Mouse (Mus musculus) adrenal gland, postnatal 25 days (tissue): Measurements from ENCODE around the gene Arhgef39. TPM values are rescaled to one million over a fixed set of nuclear protein-coding genes. Genes with fewer than 3 reads are reported as not detected.
A peak's percentile ranks its signal among the peaks of the same experiment; 100 is the strongest.

Experiments
- DNase-seq: peaks from one replicate; pipeline ENCODE4 v3.0.0; 2021; ENCODE audit warnings: mixed read lengths
- total RNA-seq: library from RNA; stranded (reverse); gene quantifications from 2 replicates; pipeline ENCODE4 v1.2.3, GENCODE M21; 2021

Gene Arhgef39
- total RNA-seq, 1 experiment from 2014 or later = 4.6 TPM

DNA sequence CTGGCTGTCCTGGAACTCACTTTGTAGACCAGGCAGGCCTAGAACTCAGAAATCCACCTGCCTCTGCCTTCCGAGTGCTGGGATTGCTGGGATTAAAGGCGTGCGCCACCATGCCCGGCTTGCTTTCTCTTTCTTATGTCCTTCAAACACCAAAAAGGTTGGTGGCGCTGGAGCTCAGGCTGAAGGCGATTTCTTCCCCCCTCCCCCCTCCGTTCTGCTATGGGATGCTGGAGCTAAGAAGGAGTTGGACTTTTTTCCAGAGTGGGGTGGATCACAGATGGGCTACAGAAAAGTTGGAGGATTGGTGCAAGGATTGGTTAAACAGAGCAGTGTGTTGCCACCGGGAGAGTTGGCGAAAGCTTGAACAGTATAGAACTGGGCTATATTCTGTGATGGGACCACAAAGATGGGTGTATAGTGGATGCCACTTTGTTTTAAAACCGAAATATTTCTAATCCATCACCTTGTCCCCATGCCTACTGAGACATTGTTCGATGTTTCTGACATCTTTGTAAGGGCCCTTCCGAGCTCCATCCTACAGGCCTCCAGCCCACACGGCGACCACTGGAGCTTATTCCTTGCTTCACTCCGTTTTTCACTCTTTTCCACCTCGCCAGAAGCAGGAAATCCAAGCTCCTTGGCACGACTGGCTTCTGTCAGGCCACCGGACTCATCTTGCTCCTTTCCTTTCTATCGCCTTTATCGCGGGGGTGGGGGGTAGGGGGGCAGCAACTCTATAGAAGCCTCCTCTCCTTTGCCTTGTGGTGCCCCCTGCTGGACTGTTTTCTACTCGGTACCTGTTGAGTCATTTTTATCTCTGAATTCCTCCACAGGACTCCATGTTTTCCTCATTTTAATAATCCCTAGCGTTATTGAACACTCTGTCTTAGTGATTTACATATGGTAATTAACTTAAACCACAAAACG, 20.3 kb downstream of the Arhgef39 start:
- DNase-seq = peak; percentile 77

DNA sequence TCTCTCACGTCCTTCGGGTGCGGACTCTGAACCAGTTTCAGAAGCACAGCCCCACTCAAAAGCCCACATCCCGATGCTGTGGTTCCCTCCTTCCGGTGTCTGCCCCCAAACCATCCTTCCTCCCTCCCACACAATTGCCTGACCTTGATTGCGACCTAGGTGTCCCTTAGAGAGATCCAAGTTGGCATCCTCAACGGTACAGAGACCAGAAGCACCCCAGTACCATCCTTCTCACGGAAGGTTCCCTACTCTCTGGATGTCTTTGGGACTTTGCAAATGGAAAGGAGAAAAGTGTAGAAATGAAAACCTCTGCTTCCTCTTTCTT, 21.0 kb downstream of the Arhgef39 start:
- DNase-seq = no peak

DNA sequence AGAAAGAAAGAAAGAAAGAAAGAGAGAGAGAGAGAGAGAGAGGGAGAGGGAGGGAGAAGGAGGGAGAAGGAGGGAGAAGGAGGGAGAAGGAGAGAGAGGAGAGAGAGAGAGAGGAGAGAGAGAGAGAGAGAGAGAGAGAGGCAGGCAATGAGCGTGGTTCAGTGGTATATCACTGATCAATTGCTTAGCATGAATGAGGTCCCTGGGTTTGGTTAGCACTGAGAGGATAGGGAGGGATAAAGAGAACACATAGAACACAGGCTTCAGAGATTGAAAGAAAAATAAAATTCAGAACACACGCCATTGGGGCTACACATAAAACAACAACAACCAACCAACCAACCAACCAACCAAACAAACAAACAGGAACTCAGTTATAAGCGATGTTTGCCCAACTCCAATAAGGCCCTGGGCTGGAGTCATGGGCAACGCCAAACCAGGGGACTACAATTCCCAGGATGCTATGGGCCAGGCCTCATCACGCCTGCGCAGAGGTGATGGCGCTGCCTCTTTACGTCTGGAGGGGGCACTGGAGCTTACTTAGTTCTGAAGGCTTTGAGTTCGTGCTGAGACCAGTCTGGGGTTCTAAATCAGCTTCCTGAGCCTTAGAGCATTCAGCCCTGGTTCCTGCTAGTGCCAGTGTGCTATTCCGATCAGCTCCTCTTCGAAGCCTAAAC, 21.5 kb downstream of the Arhgef39 start:
- DNase-seq = peak; percentile 84

DNA sequence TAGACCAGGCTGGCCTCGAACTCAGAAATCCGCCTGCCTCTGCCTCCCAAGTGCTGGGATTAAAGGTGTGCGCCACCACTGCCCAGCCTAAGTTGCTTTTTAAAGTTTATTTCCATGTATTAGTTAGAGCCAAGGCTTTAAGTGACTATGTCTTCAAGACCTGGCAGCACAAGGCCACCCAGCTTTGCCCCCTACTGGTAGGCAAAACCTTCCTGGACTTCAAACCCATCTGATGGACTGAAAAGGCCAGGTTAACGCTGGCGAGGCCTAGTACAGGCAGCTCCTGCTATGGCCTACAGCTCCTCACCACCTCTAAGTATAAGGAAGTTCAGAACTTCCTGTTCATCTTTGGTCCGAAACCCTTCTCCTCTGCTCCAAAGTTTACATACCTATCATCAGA, 22.9 kb downstream of the Arhgef39 start:
- no peak for DNase-seq

DNA sequence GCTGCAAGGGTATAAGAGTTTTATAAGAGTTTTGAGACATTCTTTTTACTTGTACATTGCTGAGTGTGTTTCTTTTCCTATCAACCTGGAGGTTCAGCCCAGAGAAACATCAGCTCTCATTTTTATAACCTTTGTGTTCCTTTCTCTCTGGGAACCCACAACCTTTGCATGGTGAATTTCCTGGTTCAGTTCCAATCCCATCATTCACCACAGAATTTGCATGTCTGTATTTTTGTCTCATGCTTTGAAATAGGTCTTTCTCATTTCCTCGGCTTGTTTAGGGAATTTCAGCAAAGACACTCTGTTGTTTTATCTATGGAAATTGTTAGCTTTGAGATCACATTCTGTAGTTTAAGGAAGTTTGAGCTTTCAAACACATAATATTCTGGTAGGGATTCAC, 25.9 kb downstream of the Arhgef39 start:
- no peak for DNase-seq

DNA sequence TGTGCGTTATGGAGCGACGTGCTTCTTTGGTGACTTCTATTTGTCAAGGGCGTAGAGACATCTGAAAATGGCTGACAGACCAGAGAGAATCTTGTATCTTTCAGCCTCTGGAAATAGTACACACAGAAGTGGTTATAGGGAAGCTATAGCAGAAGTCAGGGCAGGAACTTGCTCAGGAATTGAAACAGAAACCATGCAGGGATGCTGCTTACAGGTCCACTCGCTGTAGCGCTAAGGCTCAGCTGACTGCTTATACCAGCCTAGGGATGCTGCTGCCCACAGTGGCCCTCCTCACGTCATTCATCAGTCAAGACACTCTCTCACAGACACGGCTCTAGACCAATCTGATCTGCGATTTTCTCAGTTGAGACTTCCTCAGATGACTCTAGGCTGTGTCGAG, 29.2 kb downstream of the Arhgef39 start:
- DNase-seq = no peak

DNA sequence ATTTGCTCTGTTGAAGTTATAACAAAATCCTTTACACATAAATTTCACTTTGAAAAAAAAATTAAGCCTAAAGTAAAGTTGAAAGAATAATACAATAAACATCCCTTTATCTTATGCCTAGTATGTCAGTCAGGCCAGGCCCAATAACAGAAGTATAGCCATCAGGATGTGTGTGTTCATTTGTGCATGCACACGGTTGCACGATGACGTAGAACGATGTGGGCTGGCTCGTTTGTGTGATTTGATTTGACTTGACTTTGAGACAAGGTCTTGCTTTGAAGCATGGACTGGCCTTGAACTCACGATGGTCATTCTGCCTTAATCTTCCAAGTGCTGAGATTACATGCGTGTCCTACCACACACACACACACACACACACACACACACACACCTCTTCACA, 32.6 kb downstream of the Arhgef39 start:
- DNase-seq = no peak

DNA sequence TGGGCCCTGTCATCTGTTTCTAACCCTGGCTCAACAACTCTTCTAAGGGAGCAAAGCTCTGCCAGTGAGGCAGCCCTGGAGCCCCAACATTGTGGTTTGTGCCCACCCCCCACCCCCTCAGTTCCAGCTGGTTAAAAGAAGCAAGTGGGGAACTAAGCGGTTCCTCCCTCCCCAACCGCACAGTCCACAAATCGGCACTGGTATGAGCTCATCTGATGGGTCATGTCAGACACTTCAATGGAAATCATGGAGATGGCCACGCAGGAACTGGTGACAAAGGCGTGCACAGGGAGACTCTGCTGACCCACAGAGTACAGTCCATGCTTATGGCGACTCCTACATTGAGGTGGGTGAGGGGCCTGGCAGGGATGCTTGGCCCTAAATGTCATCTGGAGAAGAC, 33.6 kb downstream of the Arhgef39 start:
- DNase-seq = no peak

DNA sequence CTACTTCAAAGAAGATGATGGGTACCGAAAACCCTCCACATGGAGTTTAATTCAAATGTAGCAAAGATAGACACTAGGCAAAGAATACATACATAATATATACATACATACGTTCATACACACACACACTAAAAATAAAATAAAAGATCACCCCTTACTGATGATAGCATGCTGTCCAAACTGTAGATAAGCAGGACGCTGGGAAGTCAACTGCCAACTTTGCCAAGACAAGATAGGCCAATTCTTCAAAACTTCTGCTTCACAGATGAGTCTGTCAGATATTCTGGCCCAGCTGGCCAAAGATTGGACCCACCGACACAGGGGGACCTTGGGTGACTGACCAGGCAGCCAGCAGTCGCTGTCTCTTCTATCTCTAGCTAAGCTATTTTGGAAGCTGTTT, 36.4 kb downstream of the Arhgef39 start:
- DNase-seq = no peak

DNA sequence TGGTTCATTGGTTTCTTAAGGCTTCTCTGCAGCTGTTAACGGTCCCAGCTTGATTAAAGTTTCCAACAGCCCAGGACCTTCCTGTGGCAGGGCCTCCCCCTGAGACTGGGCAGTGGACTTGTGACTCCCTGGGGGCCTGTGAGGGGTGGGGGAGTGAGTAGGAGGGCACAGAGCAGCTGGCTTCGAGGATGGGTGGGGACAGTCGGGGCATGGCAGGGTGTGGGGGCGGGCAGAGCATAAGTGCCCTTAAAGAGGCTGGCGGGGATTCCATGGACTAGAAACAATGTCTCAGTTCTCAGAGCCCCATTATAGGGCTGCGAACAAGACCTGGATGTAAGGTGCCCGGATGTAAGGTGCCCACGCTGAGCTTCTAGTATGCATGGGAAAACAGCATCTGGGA, 42.4 kb downstream of the Arhgef39 start:
- no peak for DNase-seq

DNA sequence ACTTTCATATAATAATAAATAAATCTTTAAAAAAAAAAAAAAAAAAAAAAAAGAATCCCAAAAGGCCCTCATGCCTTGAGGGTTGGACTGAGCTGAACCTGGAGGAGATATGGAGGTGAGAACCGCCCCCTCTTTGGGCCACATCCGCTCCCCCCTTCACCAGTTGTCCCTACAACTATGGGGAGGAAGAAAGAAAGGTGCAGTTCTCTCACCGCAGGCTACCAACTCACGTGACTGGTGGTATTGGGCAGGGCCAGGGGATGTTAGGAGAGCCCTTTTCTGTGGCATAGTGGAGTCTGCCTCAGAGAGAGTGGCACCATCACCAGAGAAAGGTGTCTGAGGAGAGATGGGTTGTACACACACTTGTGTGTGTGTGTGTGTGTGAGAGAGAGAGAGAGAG, 43.0 kb downstream of the Arhgef39 start:
- no peak for DNase-seq

DNA sequence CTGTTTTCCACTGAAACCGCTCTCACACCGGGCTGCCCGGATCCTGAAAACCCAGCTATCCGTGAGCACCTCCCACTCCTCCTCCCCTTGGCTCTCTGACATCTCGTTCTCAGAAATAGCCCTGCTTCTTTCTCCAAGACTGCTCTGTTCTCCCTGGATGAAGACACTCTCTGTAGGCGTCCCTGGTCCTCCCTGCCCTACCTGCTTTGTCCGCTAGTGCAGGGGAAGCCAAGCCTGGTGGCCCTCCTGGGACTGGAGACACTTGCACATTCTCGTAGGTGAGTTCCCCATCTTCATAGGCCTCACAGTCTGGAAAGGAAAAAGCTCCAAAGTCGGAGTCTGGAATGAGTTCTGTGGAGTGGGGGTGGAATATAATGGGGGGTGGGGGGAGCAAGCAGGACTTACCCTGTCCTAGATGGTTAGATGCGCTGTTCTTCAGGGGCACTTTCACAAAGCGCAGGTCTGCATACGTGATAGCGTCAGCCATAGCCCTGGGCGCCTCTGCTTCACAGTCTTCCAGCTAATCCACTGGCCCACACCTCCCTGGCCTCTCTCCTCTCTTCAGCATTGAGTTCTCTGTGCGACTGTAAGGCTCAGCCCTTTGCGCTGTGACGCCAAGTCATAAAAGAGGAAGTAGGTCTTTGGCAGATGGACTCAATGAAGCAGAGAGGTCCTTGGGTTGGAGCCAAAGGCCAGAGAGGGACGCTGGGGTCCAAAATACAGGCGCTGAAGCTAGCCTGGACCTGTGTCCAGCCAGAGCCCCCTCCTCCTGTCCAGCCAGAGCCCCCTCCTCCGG, 45.3 kb downstream of the Arhgef39 start, which contains the start of gene Cd72:
TSS of gene Cd72 (minus strand) at position 588 of the 796 bp plus-strand sequence.
- DNase-seq = no peak

DNA sequence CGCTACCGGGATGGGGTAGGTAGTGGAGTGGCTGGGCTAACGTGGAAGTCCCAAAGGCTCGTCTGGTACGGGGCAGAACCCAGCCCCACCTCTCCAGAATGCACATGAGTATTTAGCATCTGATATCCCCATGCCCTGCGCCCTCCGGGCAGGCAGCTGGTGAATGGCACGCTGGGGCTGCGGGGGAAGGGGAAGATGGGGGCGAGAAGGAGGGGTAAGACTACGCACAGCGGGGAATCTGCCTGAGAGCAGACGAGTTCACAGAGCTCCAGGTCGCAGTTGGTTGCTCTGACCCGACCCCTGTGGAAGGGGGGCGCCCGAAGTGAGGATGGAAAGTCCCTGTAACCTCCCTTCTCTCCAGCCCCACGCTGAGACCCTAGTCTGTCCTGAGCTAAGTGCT, 46.1 kb downstream of the Arhgef39 start:
- no peak for DNase-seq

DNA sequence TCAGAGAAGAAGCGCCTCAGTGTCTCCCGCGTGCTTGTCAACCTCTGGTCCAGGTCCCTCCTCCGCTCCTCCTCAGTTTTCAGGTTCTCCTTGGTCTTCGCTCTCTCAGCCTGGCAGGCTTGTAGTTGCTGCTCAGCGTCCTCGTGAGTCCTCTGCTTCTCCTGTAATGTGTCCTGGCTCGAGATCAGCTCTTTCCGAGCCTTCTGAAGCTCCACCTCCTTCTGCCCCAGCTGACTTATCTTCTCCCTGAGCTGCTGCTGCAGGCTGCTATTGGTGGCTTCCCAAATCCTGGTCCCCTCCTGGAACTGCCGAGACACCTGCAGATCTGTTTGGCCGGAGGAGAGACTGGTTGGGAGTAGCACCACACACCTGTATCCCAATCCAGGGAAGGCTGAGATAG, 47.2 kb downstream of the Arhgef39 start:
- DNase-seq = no peak

DNA sequence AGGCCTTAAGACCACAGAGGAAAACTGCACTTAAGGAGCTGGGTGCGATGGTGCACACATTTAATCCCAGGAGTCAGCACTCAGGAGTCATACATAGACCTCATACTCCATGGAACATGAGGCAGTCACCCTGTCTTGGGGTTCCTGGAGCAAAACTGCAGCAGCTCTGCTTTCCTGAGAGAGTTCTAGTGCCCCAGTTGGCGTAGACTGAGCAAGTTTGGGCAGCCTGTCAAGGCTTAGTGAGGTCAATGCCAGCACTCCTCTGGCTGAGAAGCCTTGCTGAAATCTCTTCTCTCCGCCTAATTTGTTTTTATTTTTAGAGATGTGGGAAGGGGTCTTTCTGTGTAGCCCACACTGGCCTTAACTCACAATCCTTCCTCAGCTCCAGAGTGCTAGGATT, 50.9 kb downstream of the Arhgef39 start:
- peak; percentile 63 for DNase-seq

DNA sequence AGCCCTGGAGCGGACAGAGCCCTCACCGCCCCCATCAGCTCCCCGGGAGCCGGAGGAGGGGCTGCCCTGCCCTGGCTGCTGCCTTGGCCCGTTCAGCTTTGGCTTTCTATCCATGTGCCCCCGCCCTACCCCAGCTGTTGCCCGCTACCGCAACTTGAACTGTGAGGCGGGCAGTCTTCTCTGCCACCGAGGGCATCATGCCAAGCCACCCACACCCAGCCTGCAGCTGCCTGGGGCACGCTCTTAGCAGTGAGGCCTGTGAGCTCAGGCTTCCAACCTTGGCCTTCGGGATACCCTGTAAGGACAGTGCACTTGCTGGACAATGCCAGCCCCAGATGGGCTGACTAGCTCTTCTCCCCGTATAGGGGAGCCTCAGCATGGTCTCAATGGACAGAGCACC, 52.2 kb downstream of the Arhgef39 start:
- peak; percentile 70 for DNase-seq

Other genes with a start within 250 kb of the Arhgef39 start
- 0.57 and 1.2 TPM in 2 replicates for gene Atp8b5, start 232.5 kb downstream of the Arhgef39 start, total RNA-seq
- gene Rusc2, start 117.7 kb downstream of the Arhgef39 start, total RNA-seq = 38.6 and 62.1 TPM in 2 replicates
- not detected in 2 replicates for gene Fam166b, start 70.6 kb downstream of the Arhgef39 start, total RNA-seq
- gene Tesk1, start 57.8 kb downstream of the Arhgef39 start, total RNA-seq = 51.3 and 53.2 TPM in 2 replicates
- gene Cd72, start 45.1 kb downstream of the Arhgef39 start, total RNA-seq = 2.9 TPM in 1 of 2 replicates, not detected in the other
- gene Sit1, start 16.0 kb downstream of the Arhgef39 start, total RNA-seq = 0.24 TPM in 1 of 2 replicates, not detected in the other
- gene Ccdc107, start 6.8 kb downstream of the Arhgef39 start, total RNA-seq = 54.6 and 58.2 TPM in 2 replicates
- gene Car9, start 7.3 kb upstream of the Arhgef39 start, total RNA-seq = 0.61 TPM in 1 of 2 replicates, not detected in the other
- gene Tpm2, start 24.1 kb upstream of the Arhgef39 start, total RNA-seq = 98.8 and 110 TPM in 2 replicates
- gene Creb3, start 62.6 kb upstream of the Arhgef39 start, total RNA-seq = 111 and 172 TPM in 2 replicates
- 229 and 303 TPM in 2 replicates for gene Tln1, start 63.0 kb upstream of the Arhgef39 start, total RNA-seq
- gene Rgp1, start 79.0 kb upstream of the Arhgef39 start, total RNA-seq = 50.5 and 58.9 TPM in 2 replicates
- 11.9 and 15.4 TPM in 2 replicates for gene Gba2, start 79.2 kb upstream of the Arhgef39 start, total RNA-seq
- 4.5 and 5.7 TPM in 2 replicates for gene Msmp, start 84.8 kb upstream of the Arhgef39 start, total RNA-seq
- 26.9 and 37.9 TPM in 2 replicates for gene Npr2, start 132.2 kb upstream of the Arhgef39 start, total RNA-seq
- 0.55 TPM in 1 of 2 replicates, not detected in the other for gene Spag8, start 153.9 kb upstream of the Arhgef39 start, total RNA-seq
- 63.7 and 75.0 TPM in 2 replicates for gene Hint2, start 156.8 kb upstream of the Arhgef39 start, total RNA-seq
- gene Tmem8b, start 169.3 kb upstream of the Arhgef39 start, total RNA-seq = 4.3 and 7.4 TPM in 2 replicates
- gene Fam221b, start 169.4 kb upstream of the Arhgef39 start, total RNA-seq = 0.21 TPM in 1 of 2 replicates, not detected in the other
- not detected in 2 replicates for gene Olfr70, start 201.1 kb upstream of the Arhgef39 start, total RNA-seq
- not detected in 2 replicates for gene Olfr71, start 210.6 kb upstream of the Arhgef39 start, total RNA-seq
- gene Hrct1, start 227.5 kb upstream of the Arhgef39 start, total RNA-seq = 1.5 and 1.9 TPM in 2 replicates
- gene Spaar, start 230.3 kb upstream of the Arhgef39 start, total RNA-seq = 2.1 and 2.7 TPM in 2 replicates